Mouse (Mus musculus): ENCODE data around the gene Zbtb43. TPM values are rescaled to one million over a fixed set of nuclear protein-coding genes. Genes with fewer than 3 reads are reported as not detected.
A peak's percentile ranks its signal among the peaks of the same experiment; 100 is the strongest.

Zbtb43 gene
- polyA plus RNA-seq, 1 experiment from 2014 or later, result 13.9 TPM

GRCm38 (mm10) chr2:33456696-33457095 is 11.7 kb downstream of the Zbtb43 start:
- Histone ChIP-seq H3K9me3 (replicated peaks; ENCODE audit: low read length) (no peaks in the 10 kb centered on the region), H3K9ac (ENCODE audit: low read depth, low read length) (no peak overlapping the region), H3K36me3 (ENCODE audit: insufficient read depth, low read length) (peaks cover 35% of the 10 kb centered on the region), H3K27me3 (ENCODE audit: insufficient read depth, low read length) (no peaks in the 10 kb centered on the region), H3K4me1 (replicated peaks; ENCODE audit: insufficient read depth, low read length) (no peaks in the 10 kb centered on the region), H3K27ac (no peak overlapping the region), H3K4me2 (ENCODE audit: low read length) (no peak overlapping the region), H3K4me3 (replicated peaks; ENCODE audit: low read depth, low read length) (no peak overlapping the region)
- 50% methylated on average over 3 of the region's 3 CpGs for WGBS
- DNase-seq (ENCODE audit: low spot score), result no peak
- TF ChIP-seq CTCF (IDR thresholded peaks at IDR 0.05; ENCODE audit: low read depth), result no peak
- ATAC-seq (replicated peaks; ENCODE audit: low FRiP score, low read depth), result no peak

GRCm38 (mm10) chr2:33456242-33456641 is 12.1 kb downstream of the Zbtb43 start:
- no peaks in the 10 kb centered on the region for H3K9me3 ChIP-seq (replicated peaks; ENCODE audit: low read length)
- ATAC-seq (replicated peaks; ENCODE audit: low FRiP score, low read depth) (no peak), DNase-seq (ENCODE audit: low spot score) (no peak)
- H3K27me3 ChIP-seq (ENCODE audit: insufficient read depth, low read length), result no peaks in the 10 kb centered on the region
- H3K4me1 ChIP-seq (replicated peaks; ENCODE audit: insufficient read depth, low read length), result no peaks in the 10 kb centered on the region
- peaks cover 37% of the 10 kb centered on the region for H3K36me3 ChIP-seq (ENCODE audit: insufficient read depth, low read length)
- no peak overlapping the region for H3K27ac ChIP-seq
- no peak overlapping the region for H3K4me3 ChIP-seq (replicated peaks; ENCODE audit: low read depth, low read length)
- H3K4me2 ChIP-seq (ENCODE audit: low read length), result no peak overlapping the region
- 83% methylated on average over 5 of the region's 5 CpGs for whole genome bisulfite sequencing
- no peak for TF ChIP-seq CTCF (IDR thresholded peaks at IDR 0.05; ENCODE audit: low read depth)
- H3K9ac ChIP-seq (ENCODE audit: low read depth, low read length), result no peak overlapping the region

- no peak overlapping the region for H3K4me3 ChIP-seq (replicated peaks; ENCODE audit: low read depth, low read length)
These were observed 13.0 kb downstream of the Zbtb43 start for GRCm38 (mm10) chr2:33455350-33455749.

GRCm38 (mm10) chr2:33454816-33455215 is 13.5 kb downstream of the Zbtb43 start:
- peaks cover 37% of the 10 kb centered on the region for H3K36me3 ChIP-seq (ENCODE audit: insufficient read depth, low read length)
- H3K27me3 ChIP-seq (ENCODE audit: insufficient read depth, low read length), result no peaks in the 10 kb centered on the region
- no peaks in the 10 kb centered on the region for H3K9me3 ChIP-seq (replicated peaks; ENCODE audit: low read length)
- H3K9ac ChIP-seq (ENCODE audit: low read depth, low read length), result no peak overlapping the region
- no peaks in the 10 kb centered on the region for H3K4me1 ChIP-seq (replicated peaks; ENCODE audit: insufficient read depth, low read length)
- WGBS, result 90% methylated on average over 8 of the region's 8 CpGs
- no peak for DNase-seq (ENCODE audit: low spot score)
- no peak overlapping the region for H3K4me3 ChIP-seq (replicated peaks; ENCODE audit: low read depth, low read length)
- TF ChIP-seq CTCF (IDR thresholded peaks at IDR 0.05; ENCODE audit: low read depth), result no peak
- ATAC-seq (replicated peaks; ENCODE audit: low FRiP score, low read depth), result no peak
- H3K4me2 ChIP-seq (ENCODE audit: low read length), result no peak overlapping the region
- no peak overlapping the region for H3K27ac ChIP-seq

More at GRCm38 (mm10) chr2:33455350-33455749, 13.0 kb downstream of the Zbtb43 start:
- Histone ChIP-seq H3K9me3 (replicated peaks; ENCODE audit: low read length) (no peaks in the 10 kb centered on the region), H3K27me3 (ENCODE audit: insufficient read depth, low read length) (no peaks in the 10 kb centered on the region), H3K4me2 (ENCODE audit: low read length) (no peak overlapping the region), H3K27ac (no peak overlapping the region), H3K9ac (ENCODE audit: low read depth, low read length) (no peak overlapping the region), H3K36me3 (ENCODE audit: insufficient read depth, low read length) (peaks cover 35% of the 10 kb centered on the region), H3K4me1 (replicated peaks; ENCODE audit: insufficient read depth, low read length) (no peaks in the 10 kb centered on the region)
- TF ChIP-seq CTCF (IDR thresholded peaks at IDR 0.05; ENCODE audit: low read depth), result no peak
- DNase-seq (ENCODE audit: low spot score) (no peak), ATAC-seq (replicated peaks; ENCODE audit: low FRiP score, low read depth) (no peak)
- 71% methylated on average over 3 of the region's 3 CpGs for WGBS

GRCm38 (mm10) chr2:33453476-33453875 is 14.9 kb downstream of the Zbtb43 start:
- ATAC-seq (replicated peaks; ENCODE audit: low FRiP score, low read depth) (no peak), DNase-seq (ENCODE audit: low spot score) (no peak)
- no peak overlapping the region for H3K9ac ChIP-seq (ENCODE audit: low read depth, low read length)
- H3K36me3 ChIP-seq (ENCODE audit: insufficient read depth, low read length), result peaks cover 44% of the 10 kb centered on the region
- H3K4me3 ChIP-seq (replicated peaks; ENCODE audit: low read depth, low read length), result no peak overlapping the region
- no peaks in the 10 kb centered on the region for H3K4me1 ChIP-seq (replicated peaks; ENCODE audit: insufficient read depth, low read length)
- no peaks in the 10 kb centered on the region for H3K27me3 ChIP-seq (ENCODE audit: insufficient read depth, low read length)
- WGBS, result 92% methylated on average over 3 of the region's 3 CpGs
- H3K27ac ChIP-seq, result no peak overlapping the region
- no peak overlapping the region for H3K4me2 ChIP-seq (ENCODE audit: low read length)
- no peak for TF ChIP-seq CTCF (IDR thresholded peaks at IDR 0.05; ENCODE audit: low read depth)
- no peaks in the 10 kb centered on the region for H3K9me3 ChIP-seq (replicated peaks; ENCODE audit: low read length)

GRCm38 (mm10) chr2:33452721-33453120 is 15.6 kb downstream of the Zbtb43 start:
- 84% methylated on average over 5 of the region's 5 CpGs for WGBS
- Histone ChIP-seq H3K9me3 (replicated peaks; ENCODE audit: low read length) (no peaks in the 10 kb centered on the region), H3K36me3 (ENCODE audit: insufficient read depth, low read length) (peaks cover 44% of the 10 kb centered on the region), H3K27me3 (ENCODE audit: insufficient read depth, low read length) (no peaks in the 10 kb centered on the region), H3K9ac (ENCODE audit: low read depth, low read length) (no peak overlapping the region), H3K27ac (no peak overlapping the region), H3K4me1 (replicated peaks; ENCODE audit: insufficient read depth, low read length) (no peaks in the 10 kb centered on the region), H3K4me3 (replicated peaks; ENCODE audit: low read depth, low read length) (no peak overlapping the region), H3K4me2 (ENCODE audit: low read length) (no peak overlapping the region)
- no peak for TF ChIP-seq CTCF (IDR thresholded peaks at IDR 0.05; ENCODE audit: low read depth)
- ATAC-seq (replicated peaks; ENCODE audit: low FRiP score, low read depth) (no peak), DNase-seq (ENCODE audit: low spot score) (no peak)

- H3K27ac ChIP-seq, result no peak overlapping the region
- H3K4me1 ChIP-seq (replicated peaks; ENCODE audit: insufficient read depth, low read length), result no peaks in the 10 kb centered on the region
- H3K4me3 ChIP-seq (replicated peaks; ENCODE audit: low read depth, low read length), result no peak overlapping the region
- no peaks in the 10 kb centered on the region for H3K27me3 ChIP-seq (ENCODE audit: insufficient read depth, low read length)
- no peak overlapping the region for H3K4me2 ChIP-seq (ENCODE audit: low read length)
- no peak overlapping the region for H3K9ac ChIP-seq (ENCODE audit: low read depth, low read length)
- 0 out of 2 replicates have a peak, but pooled peaks have one; percentile 21 for ATAC-seq (replicated peaks; ENCODE audit: low FRiP score, low read depth)
- TF ChIP-seq CTCF (IDR thresholded peaks at IDR 0.05; ENCODE audit: low read depth), result no peak
- peak; percentile 44 for DNase-seq (ENCODE audit: low spot score)
- WGBS, result 33% methylated on average over 4 of the region's 4 CpGs
- H3K9me3 ChIP-seq (replicated peaks; ENCODE audit: low read length), result no peaks in the 10 kb centered on the region
- peaks cover 44% of the 10 kb centered on the region for H3K36me3 ChIP-seq (ENCODE audit: insufficient read depth, low read length)
These were observed 16.2 kb downstream of the Zbtb43 start for GRCm38 (mm10) chr2:33452140-33452539.

Measured in kidney, postnatal 0 days (tissue).